ENCODE assay signal across 9 mouse cellular contexts in the genomic region with DNA sequence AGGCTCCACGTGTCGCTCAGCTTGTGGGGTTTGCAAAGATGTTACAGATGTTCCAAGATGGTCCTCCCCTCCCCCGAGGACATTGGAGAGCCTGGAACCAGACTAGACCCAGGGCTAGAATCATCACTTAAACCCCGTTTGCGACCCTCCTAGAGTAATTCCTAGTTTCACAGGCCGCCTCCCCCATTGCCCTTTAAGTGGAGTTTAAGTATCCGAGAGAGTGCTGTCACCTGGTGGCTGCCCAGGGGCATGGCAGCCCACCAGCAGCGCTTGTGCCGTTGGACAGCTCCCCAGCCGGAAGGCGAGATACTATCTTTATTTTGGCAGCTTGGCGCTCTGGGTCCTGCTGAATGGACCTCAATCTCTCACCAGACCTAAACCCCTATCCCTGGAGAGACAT. TPM values are rescaled to one million over a fixed set of nuclear protein-coding genes. Genes with fewer than 3 reads are reported as not detected.
DNase-seq lines count a peak whose midpoint lies in the region; ATAC-seq lines count a peak whose summit lies in the region.
"Had no signal": no experiment of that assay in that cellular context is flagged by ENCODE, and none has a peak within 500 bp of the region (broad histone marks: within the 10 kb centered on the region; RNA-seq: fewer than 3 reads in every experiment).

No protein-coding gene starts in this region.

- peaks cover 39% of the 10 kb centered on the region for H3K4me1 ChIP-seq in heart, embryonic 13.5 days

- peak; percentile 80 to 87 for DNase-seq in adrenal gland, postnatal 36 days
- peak; percentile 78 for DNase-seq in layer of hippocampus, adult 11-12 months (ENCODE audit: low spot score)
- peak; percentile 84 for DNase-seq in lung, postnatal 10 days
- peak; percentile 71 for DNase-seq in ovary, postnatal 14 days (ENCODE audit: low spot score)
- DNase-seq in thymus, postnatal 25 days, result peak; percentile 74

- no peaks in the 10 kb centered on the region for H3K36me3 ChIP-seq in heart, embryonic 13.5 days

- no peaks in the 10 kb centered on the region for H3K9me3 ChIP-seq in heart, embryonic 13.5 days

- H3K9ac ChIP-seq in heart, embryonic 13.5 days, result no peak overlapping the region

- H3K4me3 ChIP-seq in heart, embryonic 13.5 days, result no peak overlapping the region
- H3K4me3 ChIP-seq: erythroblast, embryonic 14.5 days had no signal

- WGBS in heart, embryonic 13.5 days, result 4% methylated on average over 12 of the region's 12 CpGs

- H3K4me2 ChIP-seq in heart, embryonic 13.5 days, result peak overlapping the region; percentile 29; the same call in 1 of the 2 replicates

- no peak overlapping the region for H3K27ac ChIP-seq in heart, embryonic 13.5 days (replicated peaks)

- H3K27me3 ChIP-seq in heart, embryonic 13.5 days (replicated peaks), result peaks cover 81% of the 10 kb centered on the region

- ATAC-seq in CD4-positive, CD25-positive, alpha-beta regulatory T cell, adult 4 months, result peak; percentile 84
- peak; percentile 64; the same call in 1 of the 2 replicates for ATAC-seq in erythroblast, adult 5-6 weeks (replicated peaks; ENCODE audit: low FRiP score, poor library complexity, severe bottlenecking)
- ATAC-seq in heart, embryonic 13.5 days (ENCODE audit: extremely low read depth, insufficient number of reproducible peaks, low FRiP score, low TSS enrichment), result no peak

RNA-seq across cellular contexts. Expression of a gene that starts 1.3 kb away (rescaled TPM):
- polyA plus RNA-seq in CD4-positive, CD25-positive, alpha-beta regulatory T cell, adult 4 months (2017; shearing (Covaris generic)), result under 1 TPM in 1 of 2 experiments, not detected in 1; 0.52 TPM
- under 1 TPM; 0.53 to 0.56 TPM for total RNA-seq in adrenal gland, postnatal 36 days (2021)
- total RNA-seq in erythroblast, adult 5-6 weeks (2015; ENCODE audit: low replicate concordance), result not detected in 2 replicates
- total RNA-seq in erythroblast, adult 5-6 weeks (2017; ENCODE audit: low replicate concordance), result not detected in 2 replicates
- polyA plus RNA-seq in heart, embryonic 13.5 days (2015; fragmentation: Nextera tagmentation; extraction: Ambion mirVana), result 1.6 and 1.8 TPM in 2 replicates
- polyA plus RNA-seq: erythroblast, embryonic 14.5 days had no signal

RNA-seq across cellular contexts. Expression of a gene that starts 17.4 kb away (rescaled TPM):
- polyA plus RNA-seq in CD4-positive, CD25-positive, alpha-beta regulatory T cell, adult 4 months (2017; shearing (Covaris generic)), result 10 to 100 TPM; 17.6 to 18.2 TPM
- 1 to 10 TPM; 7.6 to 7.7 TPM for total RNA-seq in adrenal gland, postnatal 36 days (2021)
- 34.9 and 47.3 TPM in 2 replicates for total RNA-seq in erythroblast, adult 5-6 weeks (2015; ENCODE audit: low replicate concordance)
- total RNA-seq in erythroblast, adult 5-6 weeks (2017; ENCODE audit: low replicate concordance), result 39.6 and 46.4 TPM in 2 replicates
- polyA plus RNA-seq in heart, embryonic 13.5 days (2015; fragmentation: Nextera tagmentation; extraction: Ambion mirVana), result 119 and 125 TPM in 2 replicates

RNA-seq across cellular contexts. Expression of a gene that starts 33.0 kb away (rescaled TPM):
- 10 to 100 TPM; 10.0 to 14.8 TPM for polyA plus RNA-seq in CD4-positive, CD25-positive, alpha-beta regulatory T cell, adult 4 months (2017; shearing (Covaris generic))
- 10 to 100 TPM; 40.8 to 51.2 TPM for total RNA-seq in adrenal gland, postnatal 36 days (2021)
- 4.8 and 13.3 TPM in 2 replicates for total RNA-seq in erythroblast, adult 5-6 weeks (2015; ENCODE audit: low replicate concordance)
- 3.9 and 14.8 TPM in 2 replicates for total RNA-seq in erythroblast, adult 5-6 weeks (2017; ENCODE audit: low replicate concordance)
- 22.1 and 22.3 TPM in 2 replicates for polyA plus RNA-seq in heart, embryonic 13.5 days (2015; fragmentation: Nextera tagmentation; extraction: Ambion mirVana)

RNA-seq across cellular contexts. Expression of a gene that starts 36.4 kb away (rescaled TPM):
- polyA plus RNA-seq in CD4-positive, CD25-positive, alpha-beta regulatory T cell, adult 4 months (2017; shearing (Covaris generic)), result not detected
- total RNA-seq in adrenal gland, postnatal 36 days (2021), result 10 to 100 TPM; 19.6 to 24.6 TPM
- total RNA-seq in erythroblast, adult 5-6 weeks (2015; ENCODE audit: low replicate concordance), result not detected in 2 replicates
- not detected in 2 replicates for total RNA-seq in erythroblast, adult 5-6 weeks (2017; ENCODE audit: low replicate concordance)
- polyA plus RNA-seq in heart, embryonic 13.5 days (2015; fragmentation: Nextera tagmentation; extraction: Ambion mirVana), result not detected in 2 replicates

RNA-seq across cellular contexts. Expression of a gene that starts 48.4 kb away (rescaled TPM):
- under 1 TPM in 1 of 2 experiments, not detected in 1; 0.41 TPM for polyA plus RNA-seq in CD4-positive, CD25-positive, alpha-beta regulatory T cell, adult 4 months (2017; shearing (Covaris generic))
- 1,000 to 10,000 TPM in 1 of 2 experiments, 100 to 1,000 TPM in 1; 945 to 1,041 TPM for total RNA-seq in adrenal gland, postnatal 36 days (2021)
- total RNA-seq in erythroblast, adult 5-6 weeks (2015; ENCODE audit: low replicate concordance), result 0.19 and 0.63 TPM in 2 replicates
- total RNA-seq in erythroblast, adult 5-6 weeks (2017; ENCODE audit: low replicate concordance), result 2.1 and 3.6 TPM in 2 replicates
- 1.3 and 1.8 TPM in 2 replicates for polyA plus RNA-seq in heart, embryonic 13.5 days (2015; fragmentation: Nextera tagmentation; extraction: Ambion mirVana)

Comparison
In these comparisons a context has a peak if more than half of its experiments do, and no peak if none do; other contexts are left out.
1. RNA of a gene that starts 17.4 kb away (total RNA-seq): 34.9 to 47.3 TPM in erythroblast, adult 5-6 weeks; 7.6 to 7.7 TPM in adrenal gland, postnatal 36 days; every median in the first group is over 4 times any median in the second.
2. Peak in every context shown above with its lines, with median percentiles within 50 percentile points of each other: DNase-seq.